Mouse (Mus musculus): ENCODE results near the gene Grik3.
A peak's percentile ranks its signal among the peaks of the same experiment; 100 is the strongest.

The Grik3 gene

GRCm38 (mm10) chr4:125545768-125546220, 55.3 kb downstream of the Grik3 start:
- DNase-seq (ENCODE audit: low read depth) = no peak

- no peak for DNase-seq (ENCODE audit: low read depth)
These were observed 57.7 kb downstream of the Grik3 start for GRCm38 (mm10) chr4:125548190-125548589.

GRCm38 (mm10) chr4:125553754-125554153, 63.3 kb downstream of the Grik3 start:
- no peak for DNase-seq (ENCODE audit: low read depth)

- peak; percentile 36 for DNase-seq (ENCODE audit: low read depth)
These were observed 66.2 kb downstream of the Grik3 start for GRCm38 (mm10) chr4:125556405-125557308.

GRCm38 (mm10) chr4:125559564-125559963, 69.1 kb downstream of the Grik3 start:
- no peak for DNase-seq (ENCODE audit: low read depth)

- DNase-seq (ENCODE audit: low read depth) = no peak
These were observed 70.3 kb downstream of the Grik3 start for GRCm38 (mm10) chr4:125560806-125561205.

- no peak for DNase-seq (ENCODE audit: low read depth)
These were observed 73.1 kb downstream of the Grik3 start for GRCm38 (mm10) chr4:125563579-125563978.

- DNase-seq (ENCODE audit: low read depth) = peak; percentile 4
These were observed 73.7 kb downstream of the Grik3 start for GRCm38 (mm10) chr4:125564008-125564710.

GRCm38 (mm10) chr4:125565711-125566439, 75.4 kb downstream of the Grik3 start:
- DNase-seq (ENCODE audit: low read depth) = no peak

GRCm38 (mm10) chr4:125568210-125568609, 77.7 kb downstream of the Grik3 start:
- DNase-seq (ENCODE audit: low read depth) = no peak

- DNase-seq (ENCODE audit: low read depth) = no peak
These were observed 81.3 kb downstream of the Grik3 start for GRCm38 (mm10) chr4:125571651-125572311.

- no peak for DNase-seq (ENCODE audit: low read depth)
These were observed 81.8 kb downstream of the Grik3 start for GRCm38 (mm10) chr4:125572312-125572663.

GRCm38 (mm10) chr4:125573000-125573399, 82.5 kb downstream of the Grik3 start:
- no peak for DNase-seq (ENCODE audit: low read depth)

GRCm38 (mm10) chr4:125573951-125574675, 83.6 kb downstream of the Grik3 start:
- DNase-seq (ENCODE audit: low read depth) = no peak

- no peak for DNase-seq (ENCODE audit: low read depth)
These were observed 89.8 kb downstream of the Grik3 start for GRCm38 (mm10) chr4:125580336-125580735.

- no peak for DNase-seq (ENCODE audit: low read depth)
These were observed 92.8 kb downstream of the Grik3 start for GRCm38 (mm10) chr4:125583272-125583671.

- no peak for DNase-seq (ENCODE audit: low read depth)
These were observed 93.4 kb downstream of the Grik3 start for GRCm38 (mm10) chr4:125583935-125584334.

GRCm38 (mm10) chr4:125584676-125585075, 94.2 kb downstream of the Grik3 start:
- DNase-seq (ENCODE audit: low read depth) = no peak

- DNase-seq (ENCODE audit: low read depth) = no peak
These were observed 97.1 kb downstream of the Grik3 start for GRCm38 (mm10) chr4:125587577-125587976.

- peak; percentile 50 for DNase-seq (ENCODE audit: low read depth)
These were observed 99.9 kb downstream of the Grik3 start for GRCm38 (mm10) chr4:125590241-125590919.

- no peak for DNase-seq (ENCODE audit: low read depth)
These were observed 102.2 kb downstream of the Grik3 start for GRCm38 (mm10) chr4:125592663-125593062.
